Mouse (Mus musculus): ENCODE results near the gene Mdk. TPM values are rescaled to one million over a fixed set of nuclear protein-coding genes. Genes with fewer than 3 reads are reported as not detected.

Gene Mdk
- polyA plus RNA-seq, 1 experiment from 2014 or later = 6.8 TPM

- H3K27ac ChIP-seq (ENCODE audit: low read depth) = no peak overlapping the region
- ATAC-seq = peak; percentile 47
- H3K9ac ChIP-seq (replicated peaks) = no peak overlapping the region
- H3K4me2 ChIP-seq (ENCODE audit: low read depth, low read length) = peak overlapping the region; percentile 80
- no peaks in the 10 kb centered on the region for H3K9me3 ChIP-seq (ENCODE audit: low read length)
- peak overlapping the region; percentile 52 for H3K4me3 ChIP-seq (ENCODE audit: low read depth, low read length)
- peaks cover 13% of the 10 kb centered on the region for H3K36me3 ChIP-seq (replicated peaks; ENCODE audit: insufficient read depth, low read length)
- DNase-seq = peak; percentile 78
- no peak for TF ChIP-seq EP300 (IDR thresholded peaks at IDR 0.05; ENCODE audit: low read depth)
- no peak for TF ChIP-seq CTCF (IDR thresholded peaks at IDR 0.05; ENCODE audit: low read depth)
- peaks cover 30% of the 10 kb centered on the region for H3K4me1 ChIP-seq (ENCODE audit: insufficient read depth)
- peaks cover 49% of the 10 kb centered on the region for H3K27me3 ChIP-seq (ENCODE audit: insufficient read depth, low read length)
- WGBS (ENCODE audit: insufficient replicate concordance) = 4% methylated on average over 31 of the region's 31 CpGs
Observed at GRCm38 (mm10) chr2:91921181-91921789, 10.8 kb downstream of the Mdk start.

GRCm38 (mm10) chr2:91920130-91920529, 12.0 kb downstream of the Mdk start:
- Histone ChIP-seq H3K4me3 (ENCODE audit: low read depth, low read length) (no peak overlapping the region), H3K36me3 (replicated peaks; ENCODE audit: insufficient read depth, low read length) (peaks cover 13% of the 10 kb centered on the region), H3K9me3 (ENCODE audit: low read length) (no peaks in the 10 kb centered on the region), H3K4me2 (ENCODE audit: low read depth, low read length) (no peak overlapping the region), H3K9ac (replicated peaks) (no peak overlapping the region), H3K4me1 (ENCODE audit: insufficient read depth) (peaks cover 33% of the 10 kb centered on the region), H3K27ac (ENCODE audit: low read depth) (no peak overlapping the region), H3K27me3 (ENCODE audit: insufficient read depth, low read length) (peaks cover 48% of the 10 kb centered on the region)
- 56% methylated on average over 4 of the region's 4 CpGs for WGBS (ENCODE audit: insufficient replicate concordance)
- TF ChIP-seq CTCF (IDR thresholded peaks at IDR 0.05; ENCODE audit: low read depth) (no peak), EP300 (IDR thresholded peaks at IDR 0.05; ENCODE audit: low read depth) (no peak)
- ATAC-seq (no peak), DNase-seq (no peak)

DNA sequence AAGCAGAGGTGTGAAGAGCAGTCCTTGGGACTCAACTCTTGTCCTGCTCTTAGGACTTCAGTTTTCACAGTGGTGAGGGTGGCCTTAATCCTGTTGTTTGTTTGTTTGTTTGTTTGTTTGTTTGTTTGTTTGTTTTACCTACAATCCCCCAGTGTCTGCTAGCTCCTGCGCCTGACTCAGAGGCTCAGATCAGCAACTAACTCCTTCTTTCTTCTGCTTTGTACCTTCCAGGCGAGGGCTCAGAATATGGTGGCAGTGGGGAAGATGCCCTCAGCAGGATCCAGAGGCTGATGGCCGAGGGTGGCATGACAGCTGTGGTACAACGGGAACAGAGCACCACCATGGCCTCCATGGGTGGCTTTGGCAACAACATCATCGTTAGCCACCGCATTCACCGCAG, 15.0 kb downstream of the Mdk start:
- H3K4me2 ChIP-seq (ENCODE audit: low read depth, low read length) = no peak overlapping the region
- WGBS (ENCODE audit: insufficient replicate concordance) = 82% methylated on average over 7 of the region's 7 CpGs
- peaks cover 17% of the 10 kb centered on the region for H3K4me1 ChIP-seq (ENCODE audit: insufficient read depth)
- H3K36me3 ChIP-seq (replicated peaks; ENCODE audit: insufficient read depth, low read length) = peaks cover 41% of the 10 kb centered on the region
- ATAC-seq (no peak), DNase-seq (no peak)
- H3K9ac ChIP-seq (replicated peaks) = no peak overlapping the region
- no peak overlapping the region for H3K4me3 ChIP-seq (ENCODE audit: low read depth, low read length)
- TF ChIP-seq EP300 (IDR thresholded peaks at IDR 0.05; ENCODE audit: low read depth) = no peak
- no peak for TF ChIP-seq CTCF (IDR thresholded peaks at IDR 0.05; ENCODE audit: low read depth)
- H3K27me3 ChIP-seq (ENCODE audit: insufficient read depth, low read length) = peaks cover 18% of the 10 kb centered on the region
- no peak overlapping the region for H3K27ac ChIP-seq (ENCODE audit: low read depth)
- H3K9me3 ChIP-seq (ENCODE audit: low read length) = no peaks in the 10 kb centered on the region

GRCm38 (mm10) chr2:91916346-91916977, 15.6 kb downstream of the Mdk start:
- ATAC-seq (peak; percentile 35; the same call in 1 of the 2 replicates), DNase-seq (no peak)
- Histone ChIP-seq H3K27me3 (ENCODE audit: insufficient read depth, low read length) (peaks cover 12% of the 10 kb centered on the region), H3K36me3 (replicated peaks; ENCODE audit: insufficient read depth, low read length) (peaks cover 47% of the 10 kb centered on the region), H3K4me2 (ENCODE audit: low read depth, low read length) (no peak overlapping the region), H3K27ac (ENCODE audit: low read depth) (no peak overlapping the region), H3K9ac (replicated peaks) (no peak overlapping the region), H3K4me1 (ENCODE audit: insufficient read depth) (peaks cover 11% of the 10 kb centered on the region), H3K4me3 (ENCODE audit: low read depth, low read length) (no peak overlapping the region), H3K9me3 (ENCODE audit: low read length) (no peaks in the 10 kb centered on the region)
- 59% methylated on average over 7 of the region's 7 CpGs for WGBS (ENCODE audit: insufficient replicate concordance)
- no peak for TF ChIP-seq CTCF (IDR thresholded peaks at IDR 0.05; ENCODE audit: low read depth)
- peak; percentile 85 for TF ChIP-seq EP300 (IDR thresholded peaks at IDR 0.05; ENCODE audit: low read depth)

- Histone ChIP-seq H3K4me1 (ENCODE audit: insufficient read depth) (0 out of 2 replicates have a peak, but pooled peaks cover 5% of the 10 kb centered on the region), H3K36me3 (replicated peaks; ENCODE audit: insufficient read depth, low read length) (peaks cover 62% of the 10 kb centered on the region), H3K4me2 (ENCODE audit: low read depth, low read length) (no peak overlapping the region), H3K9me3 (ENCODE audit: low read length) (no peaks in the 10 kb centered on the region), H3K9ac (replicated peaks) (no peak overlapping the region), H3K27me3 (ENCODE audit: insufficient read depth, low read length) (no peaks in the 10 kb centered on the region), H3K27ac (ENCODE audit: low read depth) (no peak overlapping the region), H3K4me3 (ENCODE audit: low read depth, low read length) (no peak overlapping the region)
- TF ChIP-seq CTCF (IDR thresholded peaks at IDR 0.05; ENCODE audit: low read depth) (no peak), EP300 (IDR thresholded peaks at IDR 0.05; ENCODE audit: low read depth) (no peak)
- ATAC-seq (no peak), DNase-seq (no peak)
- 71% methylated on average over 7 of the region's 7 CpGs for WGBS (ENCODE audit: insufficient replicate concordance)
Observed at GRCm38 (mm10) chr2:91913328-91914110, 18.6 kb downstream of the Mdk start.

DNA sequence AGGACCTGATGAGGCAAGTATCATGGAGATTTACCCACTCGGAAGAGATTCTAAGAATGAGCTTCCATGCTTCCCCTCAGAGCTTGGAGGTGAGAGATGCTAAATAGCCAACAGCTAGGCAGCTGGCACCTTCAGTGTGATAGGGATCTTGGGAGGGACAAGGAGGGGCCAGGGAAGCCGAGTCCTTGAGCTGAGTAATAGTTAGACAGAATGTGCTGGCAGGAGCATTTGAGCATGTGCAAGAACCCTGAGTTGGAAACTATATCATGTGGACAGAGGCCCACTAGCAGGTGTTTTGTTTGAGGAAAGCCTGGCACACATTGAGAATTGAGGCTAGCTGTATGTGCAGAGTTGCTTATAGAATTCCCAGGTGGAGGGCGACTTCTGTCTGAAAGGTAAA, 19.5 kb downstream of the Mdk start:
- Histone ChIP-seq H3K36me3 (replicated peaks; ENCODE audit: insufficient read depth, low read length) (peaks cover 59% of the 10 kb centered on the region), H3K4me3 (ENCODE audit: low read depth, low read length) (no peak overlapping the region), H3K4me2 (ENCODE audit: low read depth, low read length) (no peak overlapping the region), H3K27ac (ENCODE audit: low read depth) (no peak overlapping the region), H3K4me1 (ENCODE audit: insufficient read depth) (0 out of 2 replicates have a peak, but pooled peaks cover 5% of the 10 kb centered on the region), H3K9ac (replicated peaks) (no peak overlapping the region), H3K27me3 (ENCODE audit: insufficient read depth, low read length) (no peaks in the 10 kb centered on the region), H3K9me3 (ENCODE audit: low read length) (no peaks in the 10 kb centered on the region)
- DNase-seq = no peak
- ATAC-seq = no peak
- no peak for TF ChIP-seq EP300 (IDR thresholded peaks at IDR 0.05; ENCODE audit: low read depth)
- TF ChIP-seq CTCF (IDR thresholded peaks at IDR 0.05; ENCODE audit: low read depth) = no peak
- WGBS (ENCODE audit: insufficient replicate concordance) = 59% methylated on average over 3 of the region's 3 CpGs
